Mouse (Mus musculus): ENCODE data around the gene Gna14. TPM values are rescaled to one million over a fixed set of nuclear protein-coding genes. Genes with fewer than 3 reads are reported as not detected.

Gna14 gene
- 1.4 and 1.7 TPM in 2 replicates for polyA plus RNA-seq (2015; fragmentation: Nextera tagmentation; extraction: Ambion mirVana)

DNA sequence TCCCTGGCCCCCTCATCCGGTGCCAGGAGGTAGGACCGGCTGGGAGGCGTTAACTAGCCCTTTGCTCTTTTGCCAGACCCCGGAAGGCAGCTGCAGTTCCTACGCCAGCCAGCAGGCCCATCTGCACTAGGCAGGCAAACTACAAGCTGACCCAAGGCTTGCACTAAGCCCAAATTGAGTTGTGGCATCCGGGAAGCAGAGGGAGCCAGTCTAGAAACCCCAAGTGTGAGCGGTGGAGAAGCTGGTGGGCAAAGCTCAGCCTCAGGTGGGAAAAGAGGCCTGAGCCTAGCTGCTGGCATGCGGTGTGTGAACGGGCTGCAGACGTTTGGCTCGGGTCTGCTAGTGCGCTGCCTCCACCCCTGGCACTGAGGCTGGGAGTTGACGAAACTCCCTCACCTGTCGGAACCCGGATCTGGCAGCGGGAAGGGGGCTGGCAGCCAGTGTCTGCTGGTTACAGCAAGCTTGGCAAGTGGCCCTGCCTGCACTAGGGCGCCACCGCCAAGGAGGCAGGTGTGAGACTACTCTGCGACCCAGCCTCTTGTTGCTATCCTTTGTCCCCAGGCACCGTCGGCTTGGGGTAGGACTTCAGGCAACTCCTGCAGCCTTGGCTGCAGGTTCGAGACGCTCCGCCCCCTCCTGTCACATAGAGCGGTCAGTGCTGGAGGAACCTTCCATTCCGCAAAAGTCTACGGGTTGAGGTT lies at the start of gene Gna14:
Gene Gna14, plus strand, starts transcription at position 232 of the 701 bp plus-strand sequence.
- peaks cover 37% of the 10 kb centered on the region for H3K4me1 ChIP-seq
- H3K27ac ChIP-seq = no peak within 1 kb of the TSS
- no peaks in the 10 kb centered on the region for H3K9me3 ChIP-seq (replicated peaks)
- no peaks in the 10 kb centered on the region for H3K36me3 ChIP-seq (ENCODE audit: poor library complexity, severe bottlenecking)
- WGBS = 2% methylated on average over 27 of the region's 27 CpGs
- H3K4me2 ChIP-seq = peak within 1 kb of the TSS; percentile 74
- H3K4me3 ChIP-seq = peak within 1 kb of the TSS; percentile 42
- H3K27me3 ChIP-seq = peaks cover 49% of the 10 kb centered on the region
- peak; percentile 65 for ATAC-seq
- H3K9ac ChIP-seq = peak within 1 kb of the TSS; percentile 53

DNA sequence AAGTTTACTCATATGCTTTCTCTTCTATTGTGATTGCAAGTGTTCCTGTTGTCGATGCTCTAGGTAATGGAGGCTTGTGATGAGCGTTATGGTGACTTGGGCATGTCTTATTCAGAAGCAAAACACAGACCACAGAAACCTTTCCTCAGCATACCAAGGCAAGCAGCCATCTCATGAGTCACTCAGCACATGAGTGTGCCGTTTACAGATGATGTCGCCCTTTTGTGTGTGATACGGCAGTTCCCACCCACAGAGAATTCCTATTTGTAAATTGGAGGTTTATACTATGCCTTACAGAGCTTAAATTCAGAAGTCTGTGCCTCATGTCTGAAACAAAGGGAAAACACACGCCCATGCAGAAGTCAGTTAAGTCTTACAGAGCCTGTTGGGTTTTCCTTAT lies 49.0 kb upstream of the Gna14 start:
- H3K4me3 ChIP-seq = no peak overlapping the region
- H3K36me3 ChIP-seq (ENCODE audit: poor library complexity, severe bottlenecking) = peaks cover 13% of the 10 kb centered on the region
- H3K4me1 ChIP-seq = peaks cover 43% of the 10 kb centered on the region
- ATAC-seq = no peak
- H3K27ac ChIP-seq = no peak overlapping the region
- no peak overlapping the region for H3K9ac ChIP-seq
- no peak overlapping the region for H3K4me2 ChIP-seq
- no peaks in the 10 kb centered on the region for H3K9me3 ChIP-seq (replicated peaks)
- H3K27me3 ChIP-seq = no peaks in the 10 kb centered on the region
- WGBS = 45% methylated on average over 6 of the region's 6 CpGs

DNA sequence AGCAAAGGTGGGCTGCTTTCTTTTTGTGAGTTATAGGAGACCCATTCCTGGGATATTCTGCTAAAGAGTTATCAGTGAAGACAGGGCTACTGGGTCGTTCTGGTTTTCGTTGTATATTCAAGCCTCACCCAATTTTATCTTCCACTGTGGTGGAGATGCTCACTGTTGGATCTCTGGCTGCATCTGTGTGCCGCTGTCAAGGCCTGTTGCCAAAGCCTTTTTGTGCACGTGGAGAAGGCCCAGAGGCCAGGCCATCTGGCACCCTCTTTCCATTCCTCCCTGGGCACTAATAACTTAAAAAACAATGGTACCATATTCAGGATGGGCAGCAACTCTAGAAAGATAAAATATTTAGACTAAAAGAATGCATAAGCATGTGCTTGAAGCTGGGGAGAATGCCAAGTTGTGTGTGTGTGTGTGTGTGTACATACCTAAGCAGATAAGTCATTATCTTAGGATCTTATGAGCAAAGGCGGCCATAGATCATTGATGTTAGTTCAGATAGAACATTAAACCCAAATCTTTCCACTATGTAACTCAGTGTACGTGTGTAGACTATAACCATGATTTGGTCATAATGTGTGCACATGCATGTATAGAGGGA lies 45.3 kb upstream of the Gna14 start:
- Histone ChIP-seq H3K9me3 (replicated peaks) (no peaks in the 10 kb centered on the region), H3K4me3 (no peak overlapping the region), H3K4me2 (no peak overlapping the region), H3K36me3 (ENCODE audit: poor library complexity, severe bottlenecking) (peaks cover 8% of the 10 kb centered on the region), H3K27me3 (no peaks in the 10 kb centered on the region), H3K4me1 (peaks cover 34% of the 10 kb centered on the region), H3K9ac (no peak overlapping the region), H3K27ac (no peak overlapping the region)
- no peak for ATAC-seq
- 85% methylated on average over 6 of the region's 6 CpGs for WGBS

DNA sequence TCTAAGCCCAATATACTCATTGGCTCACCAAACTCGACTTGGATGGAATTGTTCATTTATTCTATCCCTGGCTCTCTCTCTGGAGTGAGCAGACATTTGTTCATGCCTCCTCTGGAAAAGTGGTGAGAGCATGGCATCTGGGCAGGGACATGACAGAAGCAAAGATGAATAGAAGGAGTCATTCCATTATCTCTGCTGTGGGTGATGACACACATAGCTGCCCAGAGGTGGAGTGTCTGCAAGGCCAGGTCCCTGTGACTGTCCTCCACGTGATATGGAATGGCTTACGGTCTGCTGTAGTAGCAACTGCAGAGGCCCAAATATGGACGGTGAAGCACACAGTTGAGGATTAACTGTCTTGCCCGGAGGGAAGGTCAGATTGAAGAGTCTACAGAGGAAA lies 41.2 kb upstream of the Gna14 start:
- no peaks in the 10 kb centered on the region for H3K9me3 ChIP-seq (replicated peaks)
- no peak for ATAC-seq
- H3K4me1 ChIP-seq = peaks cover 10% of the 10 kb centered on the region; the same call in 1 of the 2 replicates
- no peaks in the 10 kb centered on the region for H3K27me3 ChIP-seq
- H3K27ac ChIP-seq = no peak overlapping the region
- no peak overlapping the region for H3K9ac ChIP-seq
- no peak overlapping the region for H3K4me2 ChIP-seq
- 0 out of 2 replicates have a peak, but pooled peaks cover 4% of the 10 kb centered on the region for H3K36me3 ChIP-seq (ENCODE audit: poor library complexity, severe bottlenecking)
- no peak overlapping the region for H3K4me3 ChIP-seq
- WGBS = 93% methylated on average over 5 of the region's 5 CpGs

DNA sequence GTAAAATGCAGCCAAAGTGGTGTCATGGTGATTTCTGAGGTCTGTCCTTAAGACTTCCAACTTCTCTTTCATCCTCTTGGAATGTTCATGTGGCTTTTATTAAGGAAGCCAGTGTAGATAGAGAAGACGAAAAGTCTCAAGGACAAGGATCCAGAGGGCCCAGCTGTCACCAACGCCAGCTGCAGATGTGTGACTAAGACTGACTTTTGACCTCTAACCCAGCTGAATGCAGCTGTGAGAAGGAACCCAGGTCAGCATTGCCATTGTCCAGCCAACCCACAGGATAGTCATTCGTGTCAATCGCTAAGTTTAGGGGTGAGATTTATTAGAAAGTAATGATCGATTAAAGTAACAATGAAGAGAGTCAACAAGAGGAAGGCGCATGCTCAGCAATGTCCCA lies 32.5 kb upstream of the Gna14 start:
- Histone ChIP-seq H3K9ac (no peak overlapping the region), H3K4me1 (peaks cover 7% of the 10 kb centered on the region; the same call in 1 of the 2 replicates), H3K4me3 (no peak overlapping the region), H3K27me3 (no peaks in the 10 kb centered on the region), H3K4me2 (no peak overlapping the region), H3K27ac (no peak overlapping the region), H3K9me3 (replicated peaks) (no peaks in the 10 kb centered on the region), H3K36me3 (ENCODE audit: poor library complexity, severe bottlenecking) (no peaks in the 10 kb centered on the region)
- ATAC-seq = no peak
- 94% methylated on average over 6 of the region's 6 CpGs for WGBS

DNA sequence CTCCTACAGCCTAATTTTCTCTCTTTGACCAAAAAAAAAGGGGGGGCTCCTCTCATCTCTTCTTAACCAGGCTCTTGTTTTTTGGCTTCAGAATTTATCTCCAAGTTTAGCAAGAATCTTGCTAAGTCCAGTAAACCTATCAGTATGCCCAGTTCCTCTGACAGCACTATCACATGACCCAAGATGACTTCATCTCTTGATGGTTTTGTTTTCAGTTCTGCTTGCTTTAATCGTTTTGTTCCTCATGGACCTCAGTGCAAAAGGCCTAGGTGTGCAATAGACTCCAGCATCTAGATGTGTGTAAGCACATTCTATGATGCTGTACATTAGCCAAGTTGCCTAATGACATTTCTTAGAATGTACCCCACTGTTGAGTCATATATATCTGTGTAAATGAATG lies 27.8 kb upstream of the Gna14 start:
- 84% methylated on average over 1 of the region's 1 CpGs for WGBS
- no peak overlapping the region for H3K4me2 ChIP-seq

DNA sequence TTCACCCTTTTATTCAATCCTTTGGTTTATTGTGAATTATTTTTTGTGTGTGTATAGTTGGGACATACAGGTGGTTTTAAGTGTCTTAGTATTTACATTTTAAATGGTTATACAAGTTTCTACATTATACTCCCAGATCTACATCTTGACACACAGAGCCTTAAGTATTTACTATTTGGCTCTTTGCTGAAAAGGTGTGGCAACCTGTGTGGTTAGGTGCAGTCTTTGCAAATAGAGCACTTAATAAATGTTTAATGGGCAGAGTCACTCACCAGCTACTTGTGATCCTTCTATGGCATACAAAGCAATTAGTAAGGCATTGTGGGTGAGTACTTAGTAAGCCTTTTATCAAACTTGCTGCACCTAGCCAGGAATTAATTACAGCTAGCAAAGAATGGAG lies 24.3 kb upstream of the Gna14 start:
- no peak; the same call in 1 of the 2 replicates for ATAC-seq
- H3K4me3 ChIP-seq = no peak overlapping the region
- H3K36me3 ChIP-seq (ENCODE audit: poor library complexity, severe bottlenecking) = no peaks in the 10 kb centered on the region
- H3K27me3 ChIP-seq = no peaks in the 10 kb centered on the region
- no peaks in the 10 kb centered on the region for H3K9me3 ChIP-seq (replicated peaks)
- H3K4me1 ChIP-seq = peaks cover 13% of the 10 kb centered on the region; the same call in 1 of the 2 replicates
- H3K27ac ChIP-seq = no peak overlapping the region
- no peak overlapping the region for H3K9ac ChIP-seq
- H3K4me2 ChIP-seq = no peak overlapping the region

More for the DNA sequence above, 27.8 kb upstream of the Gna14 start:
- Histone ChIP-seq H3K4me1 (peaks cover 13% of the 10 kb centered on the region; the same call in 1 of the 2 replicates), H3K27ac (no peak overlapping the region), H3K27me3 (no peaks in the 10 kb centered on the region), H3K9ac (no peak overlapping the region), H3K4me3 (no peak overlapping the region), H3K9me3 (replicated peaks) (no peaks in the 10 kb centered on the region), H3K36me3 (ENCODE audit: poor library complexity, severe bottlenecking) (no peaks in the 10 kb centered on the region)
- no peak for ATAC-seq

DNA sequence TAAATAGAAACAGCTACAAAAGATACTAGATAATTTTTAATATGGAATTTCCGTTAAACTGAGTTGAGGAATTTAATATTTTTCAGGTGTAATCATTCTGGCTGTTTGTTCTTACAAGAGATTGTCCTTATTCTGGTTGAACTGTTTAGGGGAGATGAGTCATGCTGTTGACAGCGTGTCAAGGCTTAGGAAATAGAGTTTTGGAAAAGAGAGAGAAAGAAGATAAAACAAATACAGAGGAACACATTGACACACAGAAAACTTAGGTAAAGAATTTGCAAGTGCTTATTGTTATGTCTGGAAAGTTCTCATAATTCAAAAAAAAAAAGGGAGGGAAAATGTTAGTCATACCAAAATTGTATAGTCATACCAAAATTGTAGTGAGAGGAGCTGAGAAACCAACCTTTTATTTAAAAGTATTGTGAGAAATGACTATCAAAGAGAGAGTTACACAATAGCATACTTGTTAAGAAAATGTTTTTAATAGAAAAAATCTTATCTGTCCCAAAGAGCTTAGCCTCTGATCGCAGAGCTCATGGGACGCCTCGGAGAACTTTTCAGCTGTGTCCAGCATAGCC lies 17.4 kb upstream of the Gna14 start:
- no peak for ATAC-seq
- Histone ChIP-seq H3K27me3 (no peaks in the 10 kb centered on the region), H3K9ac (no peak overlapping the region), H3K9me3 (replicated peaks) (no peaks in the 10 kb centered on the region), H3K4me2 (no peak overlapping the region), H3K4me3 (no peak overlapping the region), H3K27ac (no peak overlapping the region), H3K4me1 (no peaks in the 10 kb centered on the region), H3K36me3 (ENCODE audit: poor library complexity, severe bottlenecking) (no peaks in the 10 kb centered on the region)
- WGBS = 92% methylated on average over 5 of the region's 5 CpGs

DNA sequence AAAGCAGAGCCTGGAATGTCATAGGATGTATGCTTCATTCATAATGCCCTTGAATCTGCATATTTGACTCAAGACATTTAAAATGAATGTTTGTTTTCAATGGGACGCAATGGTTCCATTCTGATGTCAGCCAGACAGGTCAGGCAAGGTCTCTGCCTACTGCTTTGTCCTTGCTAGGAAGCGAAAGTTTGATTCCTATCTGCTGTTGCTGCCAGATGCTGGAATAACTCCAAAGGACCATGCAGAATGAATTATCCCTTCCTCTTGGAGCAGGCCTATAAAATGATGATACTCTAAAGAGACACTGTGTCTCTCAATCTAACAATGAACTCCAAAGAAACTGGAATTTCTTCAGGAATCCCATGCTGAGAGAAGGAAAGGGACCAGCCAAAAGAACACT lies 10.0 kb upstream of the Gna14 start:
- Histone ChIP-seq H3K4me2 (no peak overlapping the region), H3K27ac (no peak overlapping the region), H3K4me1 (no peaks in the 10 kb centered on the region), H3K4me3 (no peak overlapping the region), H3K27me3 (no peaks in the 10 kb centered on the region), H3K9ac (no peak overlapping the region), H3K36me3 (ENCODE audit: poor library complexity, severe bottlenecking) (0 out of 2 replicates have a peak, but pooled peaks cover 3% of the 10 kb centered on the region), H3K9me3 (replicated peaks) (peaks cover 12% of the 10 kb centered on the region)
- no peak for ATAC-seq
- 91% methylated on average over 2 of the region's 2 CpGs for WGBS

DNA sequence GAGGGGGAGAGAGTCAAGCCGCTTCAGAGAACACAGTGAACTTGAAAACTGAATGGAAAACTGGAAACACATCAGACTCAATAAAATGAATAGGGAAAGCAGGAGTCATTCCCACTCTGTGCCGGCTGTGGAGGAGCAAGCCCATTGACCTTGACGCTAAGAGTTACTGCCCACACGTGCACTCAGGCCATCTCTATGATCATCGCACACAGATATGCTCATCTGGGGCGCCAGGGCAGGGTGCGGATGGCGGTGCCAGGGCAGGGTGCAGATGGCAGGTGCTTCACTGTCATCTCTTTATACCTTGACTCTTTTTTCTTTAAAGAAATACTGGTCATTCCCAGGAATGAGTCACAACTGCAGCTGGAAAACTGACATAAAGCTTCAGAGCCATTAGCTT lies 4.2 kb upstream of the Gna14 start:
- H3K36me3 ChIP-seq (ENCODE audit: poor library complexity, severe bottlenecking) = 0 out of 2 replicates have a peak, but pooled peaks cover 3% of the 10 kb centered on the region
- no peak for ATAC-seq
- no peak overlapping the region for H3K27ac ChIP-seq
- 82% methylated on average over 8 of the region's 8 CpGs for WGBS
- H3K27me3 ChIP-seq = peaks cover 22% of the 10 kb centered on the region
- H3K9ac ChIP-seq = no peak overlapping the region
- H3K4me2 ChIP-seq = no peak overlapping the region
- no peak overlapping the region for H3K4me3 ChIP-seq
- H3K4me1 ChIP-seq = peaks cover 14% of the 10 kb centered on the region
- H3K9me3 ChIP-seq (replicated peaks) = peaks cover 12% of the 10 kb centered on the region

DNA sequence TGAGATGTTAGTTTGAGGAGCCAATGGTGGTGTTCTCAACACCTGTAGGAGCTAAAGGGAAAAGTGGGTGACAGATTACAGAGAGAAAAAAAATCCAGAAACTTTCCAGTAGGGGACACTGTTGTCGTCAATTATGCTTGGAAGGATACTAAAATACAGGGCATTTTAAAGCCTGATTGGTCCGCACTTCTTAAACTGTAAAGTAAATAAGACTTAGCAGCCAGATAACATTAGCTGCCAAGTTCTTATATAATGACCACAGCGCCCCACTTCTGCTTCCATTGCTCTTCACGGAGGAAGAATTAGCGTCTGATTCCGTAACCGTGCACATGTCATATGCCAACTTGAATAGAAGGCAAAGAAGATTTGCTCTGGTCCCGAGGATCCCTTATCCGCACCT lies 683 bp upstream of the Gna14 start:
- Histone ChIP-seq H3K27ac (no peak overlapping the region), H3K4me3 (peak overlapping the region; percentile 42; the same call in 1 of the 2 replicates)

More for the DNA sequence above, 683 bp upstream of the Gna14 start:
- WGBS = 24% methylated on average over 9 of the region's 9 CpGs
- peak overlapping the region; percentile 74 for H3K4me2 ChIP-seq
- H3K9ac ChIP-seq = peak overlapping the region; percentile 53; the same call in 1 of the 2 replicates
- no peaks in the 10 kb centered on the region for H3K36me3 ChIP-seq (ENCODE audit: poor library complexity, severe bottlenecking)
- ATAC-seq = no peak
- no peaks in the 10 kb centered on the region for H3K9me3 ChIP-seq (replicated peaks)
- H3K27me3 ChIP-seq = peaks cover 49% of the 10 kb centered on the region
- peaks cover 37% of the 10 kb centered on the region for H3K4me1 ChIP-seq
